Mouse (Mus musculus) heart, postnatal 0 days (tissue): ENCODE results near the gene Wdr60.

ENCODE experiments used
- CTCF ChIP-seq: IDR thresholded peaks from 2 replicates; pipeline ENCODE4 v1.5.1; 2016; ENCODE audit warnings: antibody characterized with exemption, control low read depth, low read depth
- EP300 ChIP-seq: IDR thresholded peaks from 2 replicates; pipeline ENCODE4 v1.6.1; 2016; ENCODE audit warnings: antibody characterized with exemption, low read depth

DNA sequence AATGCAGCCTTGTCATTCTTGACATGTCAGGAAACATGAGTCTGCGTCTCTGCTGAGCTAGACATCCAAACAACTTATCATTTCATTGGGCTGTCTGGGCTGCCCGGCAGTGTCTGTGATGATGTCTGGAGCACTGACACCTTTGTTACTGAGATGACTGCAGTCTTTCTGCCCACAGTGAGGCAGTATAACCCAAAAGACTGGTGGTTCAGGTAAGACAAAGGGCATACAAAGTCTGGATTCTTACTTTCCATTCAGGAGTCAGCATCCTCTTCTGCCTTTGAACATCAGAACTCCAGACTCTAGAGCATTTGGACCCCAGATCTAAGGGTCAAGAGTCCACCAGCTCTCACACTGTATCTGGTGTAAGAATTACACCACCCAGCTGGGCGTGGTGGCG is 27.5 kb downstream of the Wdr60 start:
- TF ChIP-seq CTCF (peak; percentile 55), EP300 (no peak)
